Mouse (Mus musculus) neural tube, embryonic 15.5 days (tissue): ENCODE results near the gene Tcf12. TPM values are rescaled to one million over a fixed set of nuclear protein-coding genes. Genes with fewer than 3 reads are reported as not detected.

Source experiments
- ATAC-seq: fragments of 200-750 bp; cut with Nextera tagmentation; 2 replicates; pipeline ENCODE4 v1.8.0; 2017; ENCODE audit warnings: mild to moderate bottlenecking, moderate TSS enrichment, moderate library complexity; ENCODE audit not compliant: low FRiP score
- H3K27ac ChIP-seq: fragments of 300-500 bp; sonication (generic); replicated peaks from 2 replicates; pipeline ENCODE4 v1.5.1; 2015; ENCODE audit warnings: mild to moderate bottlenecking, inconsistent platforms
- H3K27me3 ChIP-seq: fragments of 300-500 bp; sonication (generic); replicated peaks from 2 replicates; pipeline ENCODE4 v1.6.1; 2015; ENCODE audit warnings: inconsistent platforms
- H3K36me3 ChIP-seq: fragments of 300-500 bp; sonication (generic); 2 replicates; pipeline ENCODE4 v1.6.1; 2015; ENCODE audit warnings: inconsistent platforms
- H3K4me1 ChIP-seq: fragments of 300-500 bp; sonication (generic); 2 replicates; pipeline ENCODE4 v1.6.1; 2015; ENCODE audit warnings: inconsistent platforms
- H3K4me2 ChIP-seq: fragments of 300-500 bp; sonication (generic); 2 replicates; pipeline ENCODE4 v1.6.1; 2015; ENCODE audit warnings: inconsistent platforms, mild to moderate bottlenecking, moderate library complexity
- H3K4me3 ChIP-seq: fragments of 300-500 bp; sonication (generic); replicated peaks from 2 replicates; pipeline ENCODE4 v1.5.1; 2015; ENCODE audit warnings: mild to moderate bottlenecking, inconsistent platforms
- H3K9ac ChIP-seq: fragments of 300-500 bp; sonication (generic); replicated peaks from 2 replicates; pipeline ENCODE4 v1.6.1; 2015; ENCODE audit warnings: mild to moderate bottlenecking, inconsistent platforms
- H3K9me3 ChIP-seq: fragments of 300-500 bp; sonication (generic); replicated peaks from 2 replicates; pipeline ENCODE4 v1.6.1; 2016; ENCODE audit warnings: inconsistent platforms
- WGBS: fragments of 180-500 bp; shearing (Covaris S2); methylation state at CpG from one replicate; pipeline ENCODE4 v1.1.7; 2015; ENCODE audit warnings: mixed read lengths; 5-methylcytosine and 5-hydroxymethylcytosine counted together
- polyA plus RNA-seq: library from polyadenylated mRNA; unstranded; fragments of >200 nt; fragmentation: Nextera tagmentation; extraction: Ambion mirVana; gene quantifications from 2 replicates; pipeline ENCODE4 v1.2.1, GENCODE M21; 2015

Tcf12 gene
- polyA plus RNA-seq, result 53.7 and 57.2 TPM in 2 replicates

- Histone ChIP-seq H3K9ac (peak within 1 kb of the TSS; percentile 96), H3K27me3 (no peaks in the 10 kb centered on the region), H3K4me1 (peaks cover 15% of the 10 kb centered on the region), H3K27ac (peak within 1 kb of the TSS; percentile 96), H3K4me3 (peak within 1 kb of the TSS; percentile 97), H3K4me2 (peak within 1 kb of the TSS; percentile 80), H3K9me3 (no peaks in the 10 kb centered on the region), H3K36me3 (no peaks in the 10 kb centered on the region)
- ATAC-seq, result peak; percentile 87
- 1% methylated on average over 87 of the region's 88 CpGs for WGBS
Observed at GRCm38 (mm10) chr9:72111622-72112550, at the start of gene Tcf12. Gene Tcf12, minus strand, starts transcription at chr9:72111871.

GRCm38 (mm10) chr9:72158392-72158791 lies 46.7 kb upstream of the Tcf12 start:
- 51% methylated on average over 2 of the region's 2 CpGs for WGBS
- no peaks in the 10 kb centered on the region for H3K27me3 ChIP-seq
- H3K4me3 ChIP-seq, result no peak overlapping the region
- H3K9me3 ChIP-seq, result no peaks in the 10 kb centered on the region
- H3K4me1 ChIP-seq, result peaks cover 13% of the 10 kb centered on the region
- H3K27ac ChIP-seq, result no peak overlapping the region
- no peak for ATAC-seq
- no peak overlapping the region for H3K4me2 ChIP-seq
- no peaks in the 10 kb centered on the region for H3K36me3 ChIP-seq
- H3K9ac ChIP-seq, result no peak overlapping the region

DNA sequence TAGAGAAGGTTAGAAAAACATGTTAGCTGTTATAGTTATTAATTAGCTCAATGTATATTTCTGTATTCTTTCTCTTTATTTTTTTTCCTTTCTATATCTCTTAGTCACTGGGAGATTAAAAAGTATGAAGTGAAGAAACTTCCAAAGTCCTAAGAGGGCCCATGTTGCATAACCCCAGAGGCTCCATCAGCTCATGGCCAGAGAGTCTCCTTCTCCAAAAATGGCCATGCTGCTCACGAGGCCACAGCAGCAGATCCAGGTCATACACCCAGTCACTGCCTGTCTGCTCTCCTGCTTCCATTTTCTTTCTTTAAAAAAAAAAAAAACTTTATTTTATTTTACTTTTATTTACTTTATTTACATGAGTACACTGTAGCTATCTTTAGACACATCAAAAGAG lies 45.4 kb upstream of the Tcf12 start:
- 96% methylated on average over 1 of the region's 1 CpGs for WGBS
- Histone ChIP-seq H3K4me3 (no peak overlapping the region), H3K4me2 (no peak overlapping the region), H3K27ac (no peak overlapping the region), H3K36me3 (no peaks in the 10 kb centered on the region), H3K27me3 (no peaks in the 10 kb centered on the region), H3K9ac (no peak overlapping the region), H3K9me3 (no peaks in the 10 kb centered on the region), H3K4me1 (peaks cover 13% of the 10 kb centered on the region)
- ATAC-seq, result no peak

- H3K9ac ChIP-seq, result peak overlapping the region; percentile 15; the same call in 1 of the 2 replicates
- H3K9me3 ChIP-seq, result no peaks in the 10 kb centered on the region
- no peak for ATAC-seq
- WGBS, result 11% methylated on average over 21 of the region's 21 CpGs
- peak overlapping the region; percentile 27 for H3K4me3 ChIP-seq
- no peaks in the 10 kb centered on the region for H3K36me3 ChIP-seq
- no peaks in the 10 kb centered on the region for H3K27me3 ChIP-seq
- H3K4me2 ChIP-seq, result peak overlapping the region; percentile 58
- peak overlapping the region; percentile 60; the same call in 1 of the 2 replicates for H3K27ac ChIP-seq
- peaks cover 13% of the 10 kb centered on the region for H3K4me1 ChIP-seq
Observed at GRCm38 (mm10) chr9:72155250-72156138, 43.8 kb upstream of the Tcf12 start.

GRCm38 (mm10) chr9:72144148-72144547 lies 32.5 kb upstream of the Tcf12 start:
- no peak overlapping the region for H3K4me2 ChIP-seq
- no peaks in the 10 kb centered on the region for H3K4me1 ChIP-seq
- H3K27ac ChIP-seq, result no peak overlapping the region
- H3K9ac ChIP-seq, result no peak overlapping the region
- WGBS, result 96% methylated on average over 5 of the region's 5 CpGs
- ATAC-seq, result no peak
- H3K9me3 ChIP-seq, result no peaks in the 10 kb centered on the region
- H3K4me3 ChIP-seq, result no peak overlapping the region
- H3K36me3 ChIP-seq, result no peaks in the 10 kb centered on the region
- H3K27me3 ChIP-seq, result no peaks in the 10 kb centered on the region

DNA sequence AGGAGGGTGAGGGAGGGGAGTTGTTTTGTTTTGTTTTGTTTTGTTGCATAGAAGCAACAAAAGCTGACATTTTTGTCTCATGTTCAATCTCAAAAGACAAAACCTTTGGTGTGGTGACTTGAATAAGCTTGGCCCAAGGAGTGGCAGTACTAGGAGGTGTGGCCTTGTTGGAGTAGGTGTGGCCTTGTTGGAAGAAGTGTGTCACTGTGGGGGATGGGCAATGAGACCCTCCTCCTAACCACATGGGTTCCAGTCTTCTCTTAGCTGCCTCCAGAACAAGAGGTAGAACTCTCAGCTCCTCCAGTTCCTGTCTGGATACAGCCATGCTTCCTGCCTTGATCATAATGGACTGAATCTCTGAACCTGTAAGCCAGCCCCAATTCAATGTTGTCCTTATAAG lies 26.2 kb upstream of the Tcf12 start:
- ATAC-seq, result no peak
- H3K4me3 ChIP-seq, result no peak overlapping the region
- H3K4me1 ChIP-seq, result peaks cover 7% of the 10 kb centered on the region; the same call in 1 of the 2 replicates
- no peaks in the 10 kb centered on the region for H3K9me3 ChIP-seq
- no peak overlapping the region for H3K9ac ChIP-seq
- H3K27ac ChIP-seq, result no peak overlapping the region
- H3K4me2 ChIP-seq, result no peak overlapping the region
- no peaks in the 10 kb centered on the region for H3K27me3 ChIP-seq
- no peaks in the 10 kb centered on the region for H3K36me3 ChIP-seq

- H3K4me1 ChIP-seq, result peaks cover 15% of the 10 kb centered on the region
- no peaks in the 10 kb centered on the region for H3K27me3 ChIP-seq
- ATAC-seq, result no peak
- H3K27ac ChIP-seq, result peak overlapping the region; percentile 92
- H3K36me3 ChIP-seq, result no peaks in the 10 kb centered on the region
- H3K4me3 ChIP-seq, result peak overlapping the region; percentile 72
- H3K9me3 ChIP-seq, result no peaks in the 10 kb centered on the region
- H3K4me2 ChIP-seq, result peak overlapping the region; percentile 94
- H3K9ac ChIP-seq, result peak overlapping the region; percentile 78
- WGBS, result 39% methylated on average over 4 of the region's 4 CpGs
Observed at GRCm38 (mm10) chr9:72133772-72134245, 22.1 kb upstream of the Tcf12 start.

- Histone ChIP-seq H3K27me3 (no peaks in the 10 kb centered on the region), H3K9me3 (no peaks in the 10 kb centered on the region), H3K4me2 (peak overlapping the region; percentile 94), H3K9ac (peak overlapping the region; percentile 78), H3K4me1 (peaks cover 15% of the 10 kb centered on the region), H3K27ac (peak overlapping the region; percentile 92), H3K4me3 (peak overlapping the region; percentile 72), H3K36me3 (no peaks in the 10 kb centered on the region)
- ATAC-seq, result peak; percentile 90
- WGBS, result 1% methylated on average over 56 of the region's 56 CpGs
Observed at GRCm38 (mm10) chr9:72133089-72133771, 21.6 kb upstream of the Tcf12 start.

DNA sequence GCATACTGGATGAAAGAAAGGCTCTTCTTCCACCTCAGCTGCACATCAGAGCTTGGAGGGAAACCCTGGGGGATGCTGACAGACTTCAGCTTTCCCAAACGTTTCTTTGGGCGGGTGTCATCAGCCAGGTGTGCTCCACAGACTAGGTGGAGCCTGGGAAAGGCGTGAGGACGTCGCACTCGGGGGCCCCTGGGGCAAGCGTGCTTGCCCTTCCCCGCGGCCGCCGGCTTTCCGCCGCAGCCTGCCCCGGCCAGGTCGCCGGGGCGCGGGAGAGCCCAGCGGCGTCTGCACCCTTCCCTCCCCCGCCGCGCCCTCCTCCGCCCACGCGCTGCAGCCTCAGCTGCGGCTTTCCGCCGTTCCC lies 21.0 kb upstream of the Tcf12 start:
- H3K27ac ChIP-seq, result peak overlapping the region; percentile 92
- H3K9me3 ChIP-seq, result no peaks in the 10 kb centered on the region
- H3K36me3 ChIP-seq, result no peaks in the 10 kb centered on the region
- WGBS, result 0% methylated on average over 29 of the region's 29 CpGs
- peak overlapping the region; percentile 78 for H3K9ac ChIP-seq
- H3K27me3 ChIP-seq, result no peaks in the 10 kb centered on the region
- H3K4me1 ChIP-seq, result peaks cover 15% of the 10 kb centered on the region
- peak overlapping the region; percentile 72 for H3K4me3 ChIP-seq
- ATAC-seq, result no peak; the same call in 1 of the 2 replicates
- peak overlapping the region; percentile 94 for H3K4me2 ChIP-seq

DNA sequence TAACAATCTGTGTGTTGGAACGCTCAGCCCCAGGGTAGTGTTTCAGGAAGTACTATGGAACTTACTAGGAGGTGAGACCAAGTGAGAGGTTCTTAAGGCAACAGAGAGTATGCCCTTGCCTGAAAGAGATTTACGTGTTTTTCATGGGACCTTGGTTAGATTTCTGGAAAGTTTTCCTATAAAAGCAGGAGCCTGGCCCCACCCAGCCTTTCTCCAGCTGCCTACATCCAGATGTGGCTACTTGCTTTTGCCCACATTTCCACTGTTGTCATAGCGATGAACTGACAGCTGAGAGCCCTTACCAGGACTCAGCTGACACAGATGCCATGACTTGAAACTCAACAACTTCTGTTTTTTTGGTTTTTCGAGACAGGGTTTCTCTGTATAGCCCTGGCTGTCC lies 18.2 kb upstream of the Tcf12 start:
- H3K36me3 ChIP-seq, result no peaks in the 10 kb centered on the region
- H3K4me2 ChIP-seq, result no peak overlapping the region
- H3K27ac ChIP-seq, result no peak overlapping the region
- H3K9me3 ChIP-seq, result no peaks in the 10 kb centered on the region
- no peak overlapping the region for H3K9ac ChIP-seq
- ATAC-seq, result no peak
- peaks cover 12% of the 10 kb centered on the region for H3K4me1 ChIP-seq
- 94% methylated on average over 4 of the region's 4 CpGs for WGBS
- H3K27me3 ChIP-seq, result no peaks in the 10 kb centered on the region
- no peak overlapping the region for H3K4me3 ChIP-seq

DNA sequence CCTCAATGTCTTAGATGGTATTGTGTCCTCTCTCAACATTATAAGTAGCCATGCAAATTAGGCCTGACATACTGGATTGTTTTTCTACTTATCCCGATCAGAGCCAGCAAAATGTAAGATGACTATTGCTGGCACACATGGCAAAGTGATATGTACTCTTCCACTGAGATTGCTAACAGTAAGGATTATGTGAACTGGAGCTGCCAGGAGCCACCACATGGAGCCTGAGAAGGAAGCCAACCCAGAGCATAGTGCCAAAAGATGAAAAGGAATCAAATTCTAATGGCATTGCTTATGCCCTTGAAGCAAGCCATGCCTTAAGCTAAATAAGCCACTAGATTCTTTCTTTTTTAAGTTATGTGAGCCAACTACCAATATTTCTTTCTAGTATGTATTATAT lies 13.8 kb upstream of the Tcf12 start:
- H3K36me3 ChIP-seq, result no peaks in the 10 kb centered on the region
- no peak overlapping the region for H3K4me2 ChIP-seq
- no peak overlapping the region for H3K27ac ChIP-seq
- no peaks in the 10 kb centered on the region for H3K27me3 ChIP-seq
- no peaks in the 10 kb centered on the region for H3K9me3 ChIP-seq
- no peak overlapping the region for H3K9ac ChIP-seq
- no peak for ATAC-seq
- WGBS, result 89% methylated on average over 1 of the region's 1 CpGs
- H3K4me3 ChIP-seq, result no peak overlapping the region
- H3K4me1 ChIP-seq, result no peaks in the 10 kb centered on the region
